Mouse (Mus musculus) retina, postnatal 7 days (tissue): ENCODE data around the gene Wdr31.
"Not testable (repeated sequence)": the region's sequence is repeated elsewhere in the genome, so short reads cannot be mapped to it uniquely, and the experiment has no call there.

Experiments used
- DNase-seq: peaks from one replicate; pipeline ENCODE4 v3.0.0-alpha.2; 2012; ENCODE audit warnings: low read depth, low spot score

Wdr31 gene

GRCm38 (mm10) chr4:62496815-62497214 lies 26.1 kb upstream of the Wdr31 start:
- DNase-seq = no peak

GRCm38 (mm10) chr4:62495946-62496345 lies 25.2 kb upstream of the Wdr31 start:
- DNase-seq = no peak

- no peak for DNase-seq
Observed at GRCm38 (mm10) chr4:62494230-62494629, 23.5 kb upstream of the Wdr31 start.

GRCm38 (mm10) chr4:62492682-62493081 lies 22.0 kb upstream of the Wdr31 start:
- no peak for DNase-seq

- no peak for DNase-seq
Observed at GRCm38 (mm10) chr4:62487914-62488313, 17.2 kb upstream of the Wdr31 start.

- DNase-seq = no peak
Observed at GRCm38 (mm10) chr4:62487172-62487571, 16.5 kb upstream of the Wdr31 start.

- DNase-seq = no peak
Observed at GRCm38 (mm10) chr4:62486162-62486696, 15.5 kb upstream of the Wdr31 start.

- no peak for DNase-seq
Observed at GRCm38 (mm10) chr4:62485450-62486161, 14.9 kb upstream of the Wdr31 start.

- no peak for DNase-seq
Observed at GRCm38 (mm10) chr4:62484928-62485327, 14.2 kb upstream of the Wdr31 start.

GRCm38 (mm10) chr4:62480709-62481605 lies 10.3 kb upstream of the Wdr31 start:
- no peak for DNase-seq

GRCm38 (mm10) chr4:62479937-62480708 lies 9.4 kb upstream of the Wdr31 start, which contains the start of gene Bspry:
Bspry (plus strand) TSS chr4:62480053.
- no peak for DNase-seq

- DNase-seq = not testable (repeated sequence)
Observed at GRCm38 (mm10) chr4:62479593-62479936, 8.9 kb upstream of the Wdr31 start.

GRCm38 (mm10) chr4:62477542-62478244 lies 7.0 kb upstream of the Wdr31 start:
- no peak for DNase-seq

- DNase-seq = no peak
Observed at GRCm38 (mm10) chr4:62475793-62476192, 5.1 kb upstream of the Wdr31 start.

GRCm38 (mm10) chr4:62475131-62475530 lies 4.4 kb upstream of the Wdr31 start:
- DNase-seq = no peak

GRCm38 (mm10) chr4:62472071-62472470 lies 1.4 kb upstream of the Wdr31 start:
- DNase-seq = no peak

- DNase-seq = no peak
Observed at GRCm38 (mm10) chr4:62468158-62468557, 2.5 kb downstream of the Wdr31 start.

- DNase-seq = no peak
Observed at GRCm38 (mm10) chr4:62463124-62463523, 7.6 kb downstream of the Wdr31 start.

- no peak for DNase-seq
Observed at GRCm38 (mm10) chr4:62460348-62460747, 10.3 kb downstream of the Wdr31 start.

GRCm38 (mm10) chr4:62459081-62459480 lies 11.6 kb downstream of the Wdr31 start:
- no peak for DNase-seq

GRCm38 (mm10) chr4:62454995-62455394 lies 15.7 kb downstream of the Wdr31 start:
- DNase-seq = no peak
